Mouse (Mus musculus) heart, postnatal 0 days (tissue): ENCODE data around the gene Rnf167.

Experiments used
- CTCF ChIP-seq: IDR thresholded peaks from 2 replicates; pipeline ENCODE4 v1.5.1; 2016; ENCODE audit warnings: antibody characterized with exemption, control low read depth, low read depth
- EP300 ChIP-seq: IDR thresholded peaks from 2 replicates; pipeline ENCODE4 v1.6.1; 2016; ENCODE audit warnings: antibody characterized with exemption, low read depth

DNA sequence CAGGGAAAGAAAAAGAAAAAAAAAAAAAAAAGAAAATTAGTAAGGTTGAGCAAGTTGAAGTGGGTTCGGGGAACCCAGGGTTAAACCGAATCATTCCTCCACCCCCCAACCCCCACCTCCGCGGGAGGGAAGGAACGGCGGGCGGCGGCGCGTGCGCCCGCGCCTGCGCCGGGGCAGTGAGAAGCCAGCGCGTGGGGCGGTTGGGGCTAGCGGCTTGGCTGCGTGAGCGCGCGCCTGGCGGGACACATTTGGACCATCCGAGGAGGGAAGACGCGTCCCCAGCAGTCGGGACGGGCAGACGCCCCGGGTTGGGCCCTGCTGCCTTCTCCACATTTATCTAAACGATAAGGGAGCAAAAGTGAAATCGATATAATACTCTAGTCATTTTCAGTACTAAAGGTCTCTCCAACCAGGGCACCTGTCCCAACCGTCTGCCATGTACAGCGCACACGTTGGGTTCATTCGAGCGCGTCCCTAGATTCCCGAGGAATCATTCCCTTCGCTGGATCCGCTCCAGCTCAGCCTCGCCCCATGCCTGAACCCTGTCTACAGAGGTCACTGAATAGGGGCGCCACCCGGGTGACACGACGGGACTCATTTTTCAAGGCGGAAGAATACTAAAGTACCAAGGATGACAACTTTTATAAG lies 8.0 kb downstream of the Rnf167 start:
- TF ChIP-seq EP300 = no peak; the same call in 1 of the 2 replicates
- no peak for TF ChIP-seq CTCF
